Mouse (Mus musculus): Measurements from ENCODE around the gene Vmn1r189. TPM values are rescaled to one million over a fixed set of nuclear protein-coding genes. Genes with fewer than 3 reads are reported as not detected.
"Not testable (repeated sequence)": the region's sequence is repeated elsewhere in the genome, so short reads cannot be mapped to it uniquely, and the experiment has no call there.

Gene Vmn1r189
- polyA plus RNA-seq (2012; ENCODE audit: insufficient read depth, insufficient read length, low replicate concordance, missing spikeins), result not detected in 2 replicates

DNA sequence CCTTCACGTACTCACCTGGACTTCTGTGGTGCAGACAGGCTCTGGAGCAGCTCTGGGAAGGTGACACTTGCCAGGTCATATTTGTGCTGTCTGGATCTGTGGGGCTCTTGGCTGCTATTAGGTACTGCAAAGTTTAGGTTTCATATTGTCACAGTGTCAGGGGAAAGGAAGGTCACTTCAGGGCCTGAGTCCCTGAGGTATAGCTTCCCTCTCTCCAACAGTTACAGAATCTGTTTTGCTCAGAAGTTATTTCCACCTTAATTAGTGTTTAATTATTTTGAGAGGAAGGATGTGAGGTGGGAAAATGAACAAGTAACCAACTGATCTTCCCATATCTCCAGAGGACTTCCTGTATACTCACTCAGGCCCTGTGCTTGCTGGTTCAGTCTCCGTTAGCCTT lies at the start of gene Vmn1r189:
TSS of gene Vmn1r189 (minus strand) at position 101 of the 400 bp plus-strand sequence.
- not testable (repeated sequence) for H3K4me3 ChIP-seq (ENCODE audit: insufficient read depth, low read depth, low read length); H3K27ac ChIP-seq (ENCODE audit: insufficient read depth, low read depth, low read length); H3K4me1 ChIP-seq (ENCODE audit: control insufficient read depth, insufficient read depth, low read length)
- WGBS, result 78% methylated on average over 2 of the region's 2 CpGs

DNA sequence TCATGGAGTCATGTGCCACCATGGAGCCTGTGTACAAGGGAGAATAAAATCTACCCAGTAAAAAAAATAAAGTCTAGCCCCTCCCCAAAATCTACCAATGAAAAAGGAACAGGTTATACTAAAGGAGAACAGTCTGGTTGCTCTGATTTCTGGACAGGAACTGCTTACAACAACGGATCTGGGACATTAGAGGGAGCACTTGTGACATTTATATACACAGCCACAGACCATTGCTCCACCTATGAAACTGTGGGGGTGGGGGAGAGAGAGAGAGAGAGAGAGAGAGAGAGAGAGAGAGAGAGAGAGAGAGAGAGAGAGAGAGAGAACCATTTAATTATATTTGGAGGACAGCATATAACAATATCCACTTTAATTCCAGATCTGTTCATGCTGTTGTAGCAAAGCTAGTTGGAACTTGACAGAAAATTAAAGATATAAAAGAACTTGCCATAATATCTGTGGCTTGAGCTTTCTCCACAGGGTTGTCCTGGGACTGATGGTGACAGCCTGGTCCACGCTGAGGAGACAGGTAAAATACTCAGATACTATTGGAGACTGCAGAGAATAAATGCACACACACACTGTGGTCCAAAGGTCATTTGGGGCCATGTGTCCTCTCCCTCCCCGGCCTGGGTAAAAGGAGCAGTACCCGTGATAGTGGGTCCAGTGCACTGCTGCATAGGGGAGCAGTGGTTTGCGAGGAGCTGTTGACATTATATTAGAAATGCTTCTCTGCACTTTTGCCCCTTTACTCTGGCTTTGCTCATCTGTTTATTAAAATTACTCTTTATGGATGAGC lies 31.1 kb upstream of the Vmn1r189 start:
- not testable (repeated sequence) for H3K27ac ChIP-seq (ENCODE audit: insufficient read depth, low read depth, low read length); H3K4me1 ChIP-seq (ENCODE audit: control insufficient read depth, insufficient read depth, low read length); H3K4me3 ChIP-seq (ENCODE audit: insufficient read depth, low read depth, low read length)
- 77% methylated on average over 5 of the region's 5 CpGs for WGBS

DNA sequence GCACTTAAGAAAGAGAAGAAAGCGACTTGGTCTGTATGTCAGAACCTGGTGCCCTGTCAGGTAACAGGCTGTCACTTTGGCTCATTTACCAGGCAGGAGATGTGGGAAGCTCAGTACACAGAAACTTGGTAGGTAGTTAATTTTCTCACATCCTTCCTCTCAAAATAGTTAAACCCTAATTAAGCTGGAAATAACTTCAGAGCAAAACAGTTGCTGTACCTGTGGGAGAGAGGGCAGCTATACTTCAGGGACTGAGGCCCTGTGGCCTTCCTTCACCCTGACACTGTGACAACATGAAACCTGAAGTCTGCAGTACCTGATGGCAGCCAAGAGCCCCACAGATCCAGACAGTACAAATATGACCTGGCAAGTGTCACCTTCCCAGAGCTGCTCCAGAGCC lies 21.5 kb downstream of the Vmn1r189 start, which contains the start of gene Vmn1r188:
TSS of gene Vmn1r188 (plus strand) at position 301 of the 400 bp plus-strand sequence.
- not testable (repeated sequence) for H3K4me1 ChIP-seq (ENCODE audit: control insufficient read depth, insufficient read depth, low read length); H3K27ac ChIP-seq (ENCODE audit: insufficient read depth, low read depth, low read length); H3K4me3 ChIP-seq (ENCODE audit: insufficient read depth, low read depth, low read length)
- WGBS, result 87% methylated on average over 1 of the region's 1 CpGs

DNA sequence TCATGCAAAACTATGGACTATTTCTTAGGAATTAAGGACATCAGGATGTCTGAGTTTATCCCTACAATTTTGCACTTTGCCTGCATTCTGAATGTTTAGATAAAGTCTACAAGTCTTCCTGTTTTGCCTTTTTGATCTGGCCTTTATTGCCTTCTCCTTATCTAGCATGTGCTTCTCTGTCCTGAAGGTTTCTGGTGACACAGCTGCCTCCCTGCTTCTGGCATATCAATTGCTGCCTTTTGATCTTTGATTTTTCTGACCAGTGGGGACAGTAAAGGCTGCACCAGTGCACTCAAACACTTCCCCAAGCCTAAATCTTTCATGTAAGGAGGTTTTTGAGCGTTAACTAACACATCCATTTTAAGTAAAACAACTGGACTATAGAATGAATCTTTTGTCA lies 42.2 kb downstream of the Vmn1r189 start:
- WGBS, result 65% methylated on average over 1 of the region's 1 CpGs
- H3K4me1 ChIP-seq (ENCODE audit: control insufficient read depth, insufficient read depth, low read length), result no peaks in the 10 kb centered on the region
- H3K4me3 ChIP-seq (ENCODE audit: insufficient read depth, low read depth, low read length), result no peak overlapping the region
- TF ChIP-seq CTCF (IDR thresholded peaks at IDR 0.05; ENCODE audit: insufficient read depth, low read depth, low read length), result no peak
- TF ChIP-seq POLR2A (IDR thresholded peaks at IDR 0.05; ENCODE audit: insufficient read depth, low read depth, low read length), result no peak
- H3K27ac ChIP-seq (ENCODE audit: insufficient read depth, low read depth, low read length), result no peak overlapping the region

DNA sequence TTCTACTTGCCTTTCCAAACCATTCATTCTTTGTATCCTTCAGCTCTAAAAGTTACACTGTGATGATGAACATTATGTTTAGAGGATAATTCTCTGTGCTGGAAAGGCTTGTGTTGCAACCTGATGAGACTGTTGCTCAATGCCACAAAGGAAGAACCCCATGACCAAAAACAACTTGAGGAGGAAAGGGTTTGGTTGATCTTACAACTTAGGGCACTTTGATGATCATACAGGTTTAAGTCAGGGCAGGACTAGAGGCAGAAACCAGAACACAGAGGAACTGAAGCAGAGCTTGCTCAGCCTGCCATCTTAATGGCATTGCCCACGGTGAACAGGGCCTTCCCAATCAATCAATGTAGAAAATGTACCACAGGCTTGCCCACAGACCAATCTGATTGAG lies 44.2 kb downstream of the Vmn1r189 start:
- WGBS, result 88% methylated on average over 1 of the region's 1 CpGs
- H3K27ac ChIP-seq (ENCODE audit: insufficient read depth, low read depth, low read length), result no peak overlapping the region
- TF ChIP-seq POLR2A (IDR thresholded peaks at IDR 0.05; ENCODE audit: insufficient read depth, low read depth, low read length) (no peak), CTCF (IDR thresholded peaks at IDR 0.05; ENCODE audit: insufficient read depth, low read depth, low read length) (no peak)
- H3K4me3 ChIP-seq (ENCODE audit: insufficient read depth, low read depth, low read length), result no peak overlapping the region
- H3K4me1 ChIP-seq (ENCODE audit: control insufficient read depth, insufficient read depth, low read length), result no peaks in the 10 kb centered on the region

DNA sequence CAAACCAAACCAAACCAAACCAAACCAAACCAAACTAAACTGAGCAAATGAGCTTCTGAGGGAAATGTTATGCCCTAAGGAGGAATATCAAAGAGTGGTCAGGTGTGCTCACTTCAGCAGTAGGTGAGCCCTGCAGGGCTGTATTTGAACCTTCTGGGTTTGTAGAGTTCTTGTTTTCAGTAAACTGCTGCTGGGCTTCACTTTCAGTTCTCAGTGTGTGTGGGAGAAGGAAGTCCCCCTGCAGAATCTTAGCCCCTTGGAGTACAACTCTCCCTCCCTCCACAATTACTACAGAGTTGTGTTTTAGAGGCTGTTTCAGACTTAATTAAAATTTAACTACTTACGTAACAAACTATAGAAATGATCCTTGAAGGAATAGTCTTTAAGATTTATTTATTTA lies 51.9 kb downstream of the Vmn1r189 start:
- H3K4me1 ChIP-seq (ENCODE audit: control insufficient read depth, insufficient read depth, low read length), result peaks cover 3% of the 10 kb centered on the region; the same call in 1 of the 2 replicates
- WGBS, result 98% methylated on average over 1 of the region's 1 CpGs
- TF ChIP-seq POLR2A (IDR thresholded peaks at IDR 0.05; ENCODE audit: insufficient read depth, low read depth, low read length) (no peak), CTCF (IDR thresholded peaks at IDR 0.05; ENCODE audit: insufficient read depth, low read depth, low read length) (no peak)
- H3K27ac ChIP-seq (ENCODE audit: insufficient read depth, low read depth, low read length), result no peak overlapping the region
- no peak overlapping the region for H3K4me3 ChIP-seq (ENCODE audit: insufficient read depth, low read depth, low read length)

DNA sequence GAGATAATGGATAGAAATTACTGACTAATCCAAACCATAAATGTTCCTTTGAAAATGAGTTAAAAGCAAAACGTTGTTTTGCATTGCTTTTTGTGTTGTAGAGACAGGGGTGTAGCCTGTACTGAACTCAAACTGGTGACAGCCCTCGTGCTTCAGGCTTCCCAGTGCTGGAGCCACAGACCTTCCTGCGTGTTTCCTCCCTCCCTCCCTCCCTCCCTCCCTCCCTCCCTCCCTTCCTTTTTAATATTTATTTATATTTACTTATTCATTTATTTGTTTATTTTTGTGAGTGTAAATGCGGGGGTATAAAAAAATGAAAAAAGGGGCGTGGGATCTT lies 54.1 kb downstream of the Vmn1r189 start:
- TF ChIP-seq POLR2A (IDR thresholded peaks at IDR 0.05; ENCODE audit: insufficient read depth, low read depth, low read length) (no peak), CTCF (IDR thresholded peaks at IDR 0.05; ENCODE audit: insufficient read depth, low read depth, low read length) (no peak)
- peak overlapping the region; percentile 52 for H3K4me3 ChIP-seq (ENCODE audit: insufficient read depth, low read depth, low read length)
- whole genome bisulfite sequencing, result 7% methylated on average over 5 of the region's 5 CpGs

DNA sequence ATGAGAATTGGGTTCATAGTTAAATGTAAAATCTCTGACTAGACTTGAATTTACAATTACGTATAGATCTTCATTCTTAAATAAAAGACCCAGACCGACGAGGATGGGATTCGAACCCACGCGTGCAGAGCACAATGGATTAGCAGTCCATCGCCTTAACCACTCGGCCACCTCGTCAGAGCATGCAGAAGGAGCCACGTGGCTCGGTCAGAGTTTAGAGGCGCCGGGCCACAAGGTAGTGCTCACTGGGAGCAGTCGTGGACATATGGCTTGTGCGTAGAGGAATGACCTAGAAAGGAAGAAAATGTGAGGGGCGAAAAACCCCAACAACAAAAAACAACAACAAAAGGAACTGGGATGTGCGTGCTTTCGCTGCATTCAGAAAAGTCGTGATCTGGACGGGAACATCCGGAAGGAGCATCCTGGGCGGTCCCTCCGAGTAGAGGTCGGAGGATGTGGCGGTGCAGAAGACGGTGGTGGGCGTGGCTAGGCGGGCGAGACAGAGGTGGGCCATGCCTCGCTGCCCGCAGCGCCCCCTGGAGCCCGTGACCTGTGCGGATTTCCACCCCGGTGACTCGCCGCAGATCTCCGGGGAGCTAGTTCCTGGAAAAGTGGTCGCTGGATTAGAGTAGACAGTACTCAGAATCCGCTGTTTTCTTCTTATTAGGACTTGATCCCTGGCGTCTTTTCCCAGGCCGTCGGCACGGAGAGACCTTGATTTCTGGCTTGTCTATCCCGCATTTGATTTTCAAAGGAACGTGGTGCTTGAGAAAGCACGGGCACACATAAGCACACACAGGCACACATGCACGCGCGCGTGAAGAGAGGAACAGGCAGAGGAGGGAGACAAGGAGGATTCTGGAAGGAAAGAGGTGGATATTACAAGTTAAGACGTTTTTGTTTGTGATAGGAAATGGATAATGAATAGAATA lies 54.8 kb downstream of the Vmn1r189 start:
- no peak for TF ChIP-seq POLR2A (IDR thresholded peaks at IDR 0.05; ENCODE audit: insufficient read depth, low read depth, low read length)
- TF ChIP-seq CTCF (IDR thresholded peaks at IDR 0.05; ENCODE audit: insufficient read depth, low read depth, low read length), result peak; percentile 47
- peaks cover 3% of the 10 kb centered on the region; the same call in 1 of the 2 replicates for H3K4me1 ChIP-seq (ENCODE audit: control insufficient read depth, insufficient read depth, low read length)
- H3K27ac ChIP-seq (ENCODE audit: insufficient read depth, low read depth, low read length), result peak overlapping the region; percentile 83
- WGBS, result under 1% methylated on average over 52 of the region's 52 CpGs
- H3K4me3 ChIP-seq (ENCODE audit: insufficient read depth, low read depth, low read length), result peak overlapping the region; percentile 52

More for the DNA sequence above, 54.1 kb downstream of the Vmn1r189 start:
- Histone ChIP-seq H3K27ac (ENCODE audit: insufficient read depth, low read depth, low read length) (no peak overlapping the region), H3K4me1 (ENCODE audit: control insufficient read depth, insufficient read depth, low read length) (peaks cover 3% of the 10 kb centered on the region; the same call in 1 of the 2 replicates)

Other genes with a start within 250 kb of the Vmn1r189 start
- gene Zfp184, start 160.7 kb downstream of the Vmn1r189 start, polyA plus RNA-seq (2012; ENCODE audit: insufficient read depth, insufficient read length, low replicate concordance, missing spikeins), result not detected in 2 replicates
- not detected in 2 replicates for gene Pom121l2, start 124.6 kb downstream of the Vmn1r189 start, polyA plus RNA-seq (2012; ENCODE audit: insufficient read depth, insufficient read length, low replicate concordance, missing spikeins)
- 263 TPM in 1 of 2 replicates, not detected in the other for gene Prss16, start 96.1 kb downstream of the Vmn1r189 start, polyA plus RNA-seq (2012; ENCODE audit: insufficient read depth, insufficient read length, low replicate concordance, missing spikeins)
- not detected in 2 replicates for gene Hist1h2ah, start 70.3 kb downstream of the Vmn1r189 start, polyA plus RNA-seq (2012; ENCODE audit: insufficient read depth, insufficient read length, low replicate concordance, missing spikeins)
- not detected in 2 replicates for gene Hist1h2bk, start 70.0 kb downstream of the Vmn1r189 start, polyA plus RNA-seq (2012; ENCODE audit: insufficient read depth, insufficient read length, low replicate concordance, missing spikeins)
- not detected in 2 replicates for gene Hist1h4i, start 64.5 kb downstream of the Vmn1r189 start, polyA plus RNA-seq (2012; ENCODE audit: insufficient read depth, insufficient read length, low replicate concordance, missing spikeins)
- gene Hist1h2ag, start 62.9 kb downstream of the Vmn1r189 start, polyA plus RNA-seq (2012; ENCODE audit: insufficient read depth, insufficient read length, low replicate concordance, missing spikeins), result not detected in 2 replicates
- gene Hist1h2bj, start 62.6 kb downstream of the Vmn1r189 start, polyA plus RNA-seq (2012; ENCODE audit: insufficient read depth, insufficient read length, low replicate concordance, missing spikeins), result not detected in 2 replicates
- gene Vmn1r188, start 21.4 kb downstream of the Vmn1r189 start, polyA plus RNA-seq (2012; ENCODE audit: insufficient read depth, insufficient read length, low replicate concordance, missing spikeins), result not detected in 2 replicates
- gene Vmn1r191, start 78.1 kb upstream of the Vmn1r189 start, polyA plus RNA-seq (2012; ENCODE audit: insufficient read depth, insufficient read length, low replicate concordance, missing spikeins), result not detected in 2 replicates
- not detected in 2 replicates for gene Vmn1r192, start 85.3 kb upstream of the Vmn1r189 start, polyA plus RNA-seq (2012; ENCODE audit: insufficient read depth, insufficient read length, low replicate concordance, missing spikeins)
- not detected in 2 replicates for gene Vmn1r193, start 117.3 kb upstream of the Vmn1r189 start, polyA plus RNA-seq (2012; ENCODE audit: insufficient read depth, insufficient read length, low replicate concordance, missing spikeins)
- gene Vmn1r194, start 138.4 kb upstream of the Vmn1r189 start, polyA plus RNA-seq (2012; ENCODE audit: insufficient read depth, insufficient read length, low replicate concordance, missing spikeins), result not detected in 2 replicates
- gene Vmn1r195, start 164.7 kb upstream of the Vmn1r189 start, polyA plus RNA-seq (2012; ENCODE audit: insufficient read depth, insufficient read length, low replicate concordance, missing spikeins), result not detected in 2 replicates
- not detected in 2 replicates for gene Vmn1r196, start 184.1 kb upstream of the Vmn1r189 start, polyA plus RNA-seq (2012; ENCODE audit: insufficient read depth, insufficient read length, low replicate concordance, missing spikeins)
- not detected in 2 replicates for gene Vmn1r197, start 218.8 kb upstream of the Vmn1r189 start, polyA plus RNA-seq (2012; ENCODE audit: insufficient read depth, insufficient read length, low replicate concordance, missing spikeins)
- not detected in 2 replicates for gene Vmn1r198, start 244.5 kb upstream of the Vmn1r189 start, polyA plus RNA-seq (2012; ENCODE audit: insufficient read depth, insufficient read length, low replicate concordance, missing spikeins)